Mouse (Mus musculus) liver, adult 2 months (tissue): ENCODE results near the gene Mad2l2.

Experiments used
- CTCF ChIP-seq: fragments of 200-500 bp; IDR thresholded peaks from 2 replicates; pipeline ENCODE4 v1.5.1; 2011; ENCODE audit warnings: low read depth, low read length, control low read depth
- POLR2A ChIP-seq: fragments of 200-500 bp; IDR thresholded peaks from 2 replicates; pipeline ENCODE4 v1.6.1; 2011; ENCODE audit warnings: low read length, control low read depth; ENCODE audit not compliant: insufficient read depth; ENCODE audit errors: extremely low read depth

- TF ChIP-seq CTCF = peak; percentile 57
- no peak for TF ChIP-seq POLR2A
Measured at GRCm38 (mm10) chr4:148101801-148102527, 28.2 kb upstream of the Mad2l2 start.
